Mouse (Mus musculus) spleen, postnatal 14 days (tissue): ENCODE data around the gene Rbbp4.
"Not testable (repeated sequence)": the region's sequence is repeated elsewhere in the genome, so short reads cannot be mapped to it uniquely, and the experiment has no call there.

Experiments used
- DNase-seq, 2 experiments: peaks; one replicate each; pipeline ENCODE4 v3.0.0; 2021 to 2022; ENCODE audit warnings: low spot score in 2 of 2

Rbbp4 gene

GRCm38 (mm10) chr4:129335216-129336074 is at the start of gene Rbbp4, which contains the start of gene Zbtb8os:
Gene Rbbp4, minus strand, starts transcription at chr4:129335370.
Gene Zbtb8os, plus strand, starts transcription at chr4:129335695.
- DNase-seq, result peak; percentile 91 to 93

- DNase-seq, result no peak
Observed at GRCm38 (mm10) chr4:129384440-129384839, 49.3 kb upstream of the Rbbp4 start.

- DNase-seq, result no peak
Observed at GRCm38 (mm10) chr4:129383586-129383985, 48.4 kb upstream of the Rbbp4 start.

DNA sequence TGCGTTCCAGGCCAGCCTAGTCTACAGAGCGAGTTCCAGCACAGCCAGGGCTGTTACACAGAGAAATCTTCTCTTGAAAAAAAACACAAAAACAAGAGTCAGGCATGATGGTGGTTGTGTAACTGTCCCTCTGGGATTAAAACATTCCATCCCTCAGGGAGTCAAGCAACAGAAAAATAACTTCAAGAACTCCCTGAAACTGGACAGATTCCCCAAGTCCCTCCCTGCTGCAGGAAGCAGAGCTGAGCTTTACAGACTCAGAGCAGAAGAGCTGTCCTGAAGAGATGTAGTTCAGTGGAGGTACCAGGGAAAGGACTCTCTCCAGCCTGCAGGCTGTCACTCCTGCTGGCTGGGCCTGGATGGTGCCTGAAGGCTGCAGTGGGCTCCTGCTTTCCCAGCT is 47.3 kb upstream of the Rbbp4 start:
- no peak for DNase-seq

- DNase-seq, result no peak
Observed at GRCm38 (mm10) chr4:129382029-129382428, 46.9 kb upstream of the Rbbp4 start.

GRCm38 (mm10) chr4:129381148-129381547 is 46.0 kb upstream of the Rbbp4 start:
- no peak for DNase-seq

DNA sequence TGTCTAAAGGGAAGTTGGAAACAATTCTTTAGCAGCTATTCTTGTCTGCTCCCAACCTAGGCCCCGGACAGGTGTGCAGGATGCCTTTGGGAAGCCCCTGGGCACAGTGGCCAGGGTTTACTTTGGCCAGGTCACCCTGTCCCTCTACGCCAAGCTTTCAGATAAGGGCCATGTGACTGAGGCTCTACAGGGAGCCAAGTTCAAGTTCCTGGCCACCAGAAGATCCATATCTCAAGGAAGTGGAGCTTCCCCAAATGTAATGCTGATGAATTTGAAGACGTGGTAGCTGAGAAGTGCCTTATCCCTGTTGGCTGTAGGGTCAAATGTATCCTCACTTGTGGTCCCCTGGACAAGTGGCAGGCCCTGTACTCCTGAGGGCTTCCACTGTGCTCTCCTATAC is 44.6 kb upstream of the Rbbp4 start:
- DNase-seq, result no peak

DNA sequence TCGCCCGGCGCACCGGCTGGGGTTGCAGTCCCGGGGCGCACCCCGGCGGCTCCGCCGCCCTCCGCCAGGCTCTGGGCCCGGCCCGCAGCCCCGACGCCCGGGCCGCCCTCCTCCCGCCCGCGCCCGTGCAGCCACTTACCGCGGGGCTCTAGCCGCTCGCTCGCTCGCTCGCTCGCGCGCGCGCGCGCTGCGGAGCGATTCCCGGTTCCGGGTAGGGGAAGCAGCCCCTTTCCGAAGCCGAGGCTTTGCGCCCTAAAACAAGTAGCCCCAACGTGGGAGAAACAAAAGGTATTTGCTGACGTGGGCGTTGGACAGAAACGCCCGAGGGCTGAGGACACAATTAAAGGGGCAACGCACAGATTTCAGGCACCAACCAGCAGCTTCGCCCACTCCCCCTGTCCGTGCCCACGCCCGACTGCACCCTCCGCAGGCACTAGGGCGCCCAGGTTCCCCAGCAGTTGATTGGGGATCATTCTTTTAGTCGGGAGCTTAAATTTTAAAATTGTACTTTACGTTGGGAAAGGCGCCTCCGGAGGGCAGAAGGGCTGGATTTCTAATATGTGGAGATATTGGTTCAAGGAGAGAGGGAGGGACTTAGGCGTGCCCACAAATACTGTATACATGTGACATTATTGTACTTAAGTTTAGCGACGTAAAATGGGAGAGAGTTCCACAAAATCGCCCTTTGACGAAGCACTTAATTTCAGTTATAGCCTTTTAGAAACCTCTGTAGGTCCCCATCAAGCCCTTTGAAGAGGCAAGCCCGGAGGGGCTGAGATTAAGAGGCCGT is 42.6 kb upstream of the Rbbp4 start, which contains the start of gene Zbtb8a:
Zbtb8a (minus strand) TSS at position 516 of the 790 bp plus-strand sequence.
- peak; percentile 14 to 29 for DNase-seq

DNA sequence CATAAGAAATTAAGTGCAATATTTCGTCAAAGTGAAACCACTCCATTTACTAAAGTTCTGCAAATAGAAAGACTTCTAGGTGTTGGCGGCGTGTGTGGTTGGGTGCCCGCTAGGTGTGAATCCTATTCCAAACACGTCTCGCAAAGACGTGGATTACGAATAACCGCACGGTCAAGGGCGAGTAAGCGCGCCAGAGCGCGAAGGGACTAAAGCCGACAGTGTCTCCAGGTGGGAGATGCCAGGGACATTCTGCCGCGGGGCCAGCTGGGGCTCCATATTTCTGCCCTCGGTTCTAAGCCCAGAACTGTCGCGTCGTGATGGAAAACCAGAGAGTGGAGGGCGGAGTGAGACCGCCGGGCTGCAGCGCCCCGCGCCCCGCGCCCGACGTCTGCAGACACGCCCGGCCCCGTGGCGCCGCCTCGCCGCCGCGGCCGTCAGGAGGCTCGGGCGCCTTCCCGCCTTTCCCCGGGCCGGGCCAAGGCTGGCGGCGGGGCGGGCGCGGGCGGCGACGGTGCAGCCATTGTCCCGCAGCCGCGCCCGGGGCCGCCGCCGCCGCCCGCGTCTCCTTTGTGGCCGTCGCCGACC is 41.9 kb upstream of the Rbbp4 start:
- DNase-seq, result peak; percentile 31 to 33

DNA sequence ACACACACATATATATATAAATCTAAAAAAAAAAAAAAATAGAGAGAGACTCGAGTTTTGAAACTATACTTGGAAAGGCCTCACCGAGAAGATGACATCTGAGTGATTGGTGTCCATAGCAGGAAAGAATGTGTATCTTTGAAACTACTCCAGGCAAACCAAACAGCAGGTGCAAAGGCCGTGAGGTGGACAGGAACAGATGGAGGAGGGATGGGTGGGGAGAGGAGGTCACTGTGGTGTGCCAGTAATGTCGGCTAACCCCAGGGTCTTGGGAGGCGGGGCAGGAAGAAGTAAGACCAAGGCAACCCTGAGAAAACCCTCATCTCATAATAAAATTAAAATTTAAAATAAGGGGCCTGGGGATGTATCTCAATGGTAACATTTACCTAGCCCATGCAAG is 40.7 kb upstream of the Rbbp4 start:
- DNase-seq, result no peak

GRCm38 (mm10) chr4:129375000-129375399 is 39.8 kb upstream of the Rbbp4 start:
- DNase-seq, result no peak

- DNase-seq, result no peak
Observed at GRCm38 (mm10) chr4:129374219-129374755, 39.1 kb upstream of the Rbbp4 start.

DNA sequence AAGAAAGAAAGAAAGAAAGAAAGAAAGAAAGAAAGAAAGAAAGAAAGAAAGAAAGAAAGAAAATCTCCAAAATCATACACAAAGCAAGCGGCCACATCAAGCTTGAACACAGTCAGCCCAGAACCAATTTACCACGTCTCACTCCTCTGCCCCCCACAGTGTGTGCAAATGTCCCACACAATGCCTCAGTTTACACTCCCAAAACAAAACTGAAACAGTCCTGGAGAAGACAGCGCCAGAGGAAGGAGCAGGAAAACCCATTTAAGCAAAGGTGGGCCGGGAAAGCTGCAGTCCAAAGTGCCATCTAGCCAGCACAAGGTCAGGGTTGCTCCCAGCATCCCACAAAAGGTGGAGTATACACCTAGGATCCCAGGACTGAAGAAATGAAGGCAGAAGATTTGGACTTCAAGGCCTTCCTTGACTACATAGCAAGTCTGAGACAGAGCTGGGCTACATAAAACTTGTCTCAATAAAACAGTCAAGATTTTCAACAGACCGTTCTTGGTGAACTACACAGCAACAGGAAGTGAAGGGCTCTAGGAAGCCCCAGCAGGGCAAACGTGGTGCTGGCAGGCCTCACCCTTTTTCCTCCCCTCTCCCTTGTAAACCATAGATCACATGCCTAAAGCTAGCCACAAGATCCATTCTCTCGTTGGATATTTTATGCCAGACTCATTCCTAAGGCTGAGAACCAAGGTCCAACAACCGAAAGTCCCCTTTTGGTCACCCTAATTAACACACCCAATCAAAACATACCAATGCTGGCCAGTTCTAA is 38.2 kb upstream of the Rbbp4 start:
- no peak for DNase-seq

DNA sequence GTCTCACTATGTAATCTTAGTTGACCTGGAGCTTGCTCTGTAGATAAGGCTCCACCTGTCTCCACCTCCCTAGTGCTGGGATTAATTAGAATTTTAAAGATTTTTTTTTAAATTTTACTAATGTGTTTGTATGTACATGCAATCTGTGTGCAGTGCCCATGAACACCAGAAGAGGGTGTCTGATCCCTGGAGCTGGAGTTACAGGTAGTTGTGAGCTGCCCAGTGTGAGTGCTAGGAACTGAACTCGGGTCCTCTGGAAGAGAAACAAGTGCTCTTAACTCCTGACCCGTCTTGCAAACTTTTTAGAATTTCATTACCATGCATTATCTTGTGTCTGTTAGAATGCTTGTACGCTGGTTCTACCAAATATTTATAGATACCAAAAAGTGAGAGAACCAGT is 36.2 kb upstream of the Rbbp4 start:
- no peak for DNase-seq

DNA sequence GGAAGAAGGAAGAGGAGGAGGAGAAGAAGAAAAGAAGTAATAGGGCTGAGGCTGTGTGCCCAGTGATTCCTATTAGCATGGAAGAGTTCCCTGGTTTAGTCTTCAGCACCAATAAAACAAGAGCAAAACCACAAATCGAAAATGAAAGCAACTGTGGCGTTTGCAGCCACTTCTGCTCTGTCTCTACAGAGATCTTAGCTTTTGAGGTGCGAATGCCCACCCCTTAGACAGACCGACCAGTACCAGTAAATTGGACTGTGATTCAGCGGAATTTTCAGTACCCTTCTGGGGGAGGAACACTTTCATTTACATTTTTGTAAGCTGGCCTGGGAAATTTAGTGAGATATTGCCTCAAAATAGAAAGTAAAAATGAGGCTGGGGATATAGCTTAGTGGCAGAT is 30.1 kb upstream of the Rbbp4 start:
- DNase-seq, result no peak

DNA sequence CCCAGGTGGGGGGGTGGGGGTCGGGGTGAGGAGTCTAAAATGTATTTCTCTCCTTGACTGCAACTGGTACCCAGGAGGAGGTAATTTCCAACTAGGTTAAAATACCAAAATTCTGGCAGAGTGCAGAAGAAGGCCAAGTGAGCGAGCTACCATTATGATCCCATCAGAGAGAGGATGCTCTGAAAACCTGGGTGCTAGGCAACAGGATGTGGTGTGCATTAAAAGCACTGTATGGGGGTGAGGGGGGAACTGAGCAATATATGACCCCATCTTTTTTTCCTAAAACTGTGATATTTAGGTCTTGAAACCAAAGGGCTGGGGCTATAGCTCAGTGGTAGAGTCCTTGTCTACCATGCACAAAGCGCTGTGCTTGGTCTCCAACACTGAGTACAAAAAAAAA is 29.2 kb upstream of the Rbbp4 start:
- DNase-seq, result no peak

GRCm38 (mm10) chr4:129363463-129363862 is 28.3 kb upstream of the Rbbp4 start:
- DNase-seq, result no peak

- DNase-seq, result no peak
Observed at GRCm38 (mm10) chr4:129362771-129363170, 27.6 kb upstream of the Rbbp4 start.

GRCm38 (mm10) chr4:129362238-129362637 is 27.1 kb upstream of the Rbbp4 start:
- DNase-seq, result not testable (repeated sequence)

DNA sequence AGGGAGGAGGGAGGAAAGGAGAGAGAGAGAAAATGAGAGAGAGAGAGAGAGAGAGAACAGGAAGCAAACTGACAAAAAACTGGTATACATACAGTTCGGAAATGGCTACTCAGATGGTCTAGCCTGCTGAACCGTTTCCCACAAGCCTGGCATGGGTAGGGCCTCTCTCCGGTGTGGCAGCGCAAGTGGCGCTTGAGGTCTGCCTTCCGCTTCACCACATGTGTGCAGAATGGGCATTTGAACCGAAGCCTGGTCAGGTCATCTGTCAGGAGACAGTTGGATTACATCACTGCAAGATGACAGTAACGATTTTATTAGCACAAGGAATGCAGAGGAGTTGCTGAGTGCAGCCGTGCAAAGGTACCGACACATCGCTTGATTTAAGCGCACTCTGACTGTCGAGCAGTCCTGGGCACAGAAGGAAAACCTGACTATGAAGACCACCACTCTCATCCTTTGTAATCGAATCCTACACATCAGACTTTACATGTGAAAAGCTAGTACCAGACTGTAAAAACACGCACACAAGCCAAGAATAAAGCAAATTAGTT is 22.5 kb upstream of the Rbbp4 start:
- no peak for DNase-seq

GRCm38 (mm10) chr4:129354236-129354635 is 19.1 kb upstream of the Rbbp4 start:
- no peak for DNase-seq
